ENCODE assay signal across 18 mouse cellular contexts in the genomic region with DNA sequence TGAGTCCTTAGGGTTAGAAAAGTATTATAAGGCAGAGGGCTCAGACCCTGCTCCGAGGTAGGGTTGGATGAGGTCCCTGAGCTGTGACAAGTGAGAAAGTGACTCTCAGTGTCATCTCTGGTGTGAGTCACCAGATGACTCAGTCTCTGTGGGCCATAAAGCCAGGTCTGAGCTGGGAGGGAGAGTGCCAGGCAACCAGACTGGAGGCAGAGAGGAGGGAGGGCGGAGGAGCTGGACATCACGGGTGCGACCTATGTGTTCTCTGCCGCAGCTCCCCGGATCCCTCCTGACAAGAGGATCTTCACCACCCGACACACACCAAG. TPM values are rescaled to one million over a fixed set of nuclear protein-coding genes. Genes with fewer than 3 reads are reported as not detected.
DNase-seq lines count a peak whose midpoint lies in the region; ATAC-seq and TF ChIP-seq lines count a peak whose summit lies in the region.
"Had no signal": no experiment of that assay in that cellular context is flagged by ENCODE, and none has a peak within 500 bp of the region (broad histone marks: within the 10 kb centered on the region; RNA-seq: fewer than 3 reads in every experiment).

No protein-coding gene starts in this region.

- no peak for ATAC-seq in liver, postnatal 0 days
- ATAC-seq in liver, embryonic 12.5 days = no peak
- ATAC-seq: intestine, embryonic 16.5 days had no signal

- H3K27me3 ChIP-seq in liver, postnatal 0 days (ENCODE audit: insufficient read depth, low read length) = no peaks in the 10 kb centered on the region
- H3K27me3 ChIP-seq in liver, embryonic 12.5 days (replicated peaks) = no peaks in the 10 kb centered on the region
- H3K27me3 ChIP-seq: embryonic facial prominence, embryonic 12.5 days; heart, embryonic 13.5 days; stomach, embryonic 15.5 days had no signal

- no peak overlapping the region for H3K4me2 ChIP-seq in liver, postnatal 0 days (ENCODE audit: low read depth, low read length)
- H3K4me2 ChIP-seq in liver, embryonic 12.5 days = no peak overlapping the region
- H3K4me2 ChIP-seq: embryonic facial prominence, embryonic 12.5 days; heart, embryonic 13.5 days; stomach, embryonic 15.5 days had no signal

- H3K27ac ChIP-seq in liver, postnatal 0 days (ENCODE audit: low read depth) = no peak overlapping the region
- no peak overlapping the region for H3K27ac ChIP-seq in liver, embryonic 12.5 days
- H3K27ac ChIP-seq: embryonic facial prominence, embryonic 12.5 days; heart, embryonic 13.5 days; stomach, embryonic 15.5 days had no signal

- TF ChIP-seq CTCF in liver, postnatal 0 days (IDR thresholded peaks at IDR 0.05; ENCODE audit: low read depth) = no peak

- no peaks in the 10 kb centered on the region for H3K9me3 ChIP-seq in liver, postnatal 0 days (ENCODE audit: low read length)
- no peaks in the 10 kb centered on the region for H3K9me3 ChIP-seq in liver, embryonic 12.5 days (replicated peaks)
- H3K9me3 ChIP-seq: embryonic facial prominence, embryonic 12.5 days; heart, embryonic 13.5 days; stomach, embryonic 15.5 days had no signal

- no peak overlapping the region for H3K9ac ChIP-seq in liver, postnatal 0 days (replicated peaks)
- no peak overlapping the region for H3K9ac ChIP-seq in liver, embryonic 12.5 days
- H3K9ac ChIP-seq: embryonic facial prominence, embryonic 12.5 days; stomach, embryonic 15.5 days had no signal

- DNase-seq in cerebellum, postnatal 25 days = peak; percentile 57 to 74
- no peak for DNase-seq in cerebellum, adult 9-11 months
- DNase-seq in liver, postnatal 0 days = peak; percentile 12
- peak; percentile 10 for DNase-seq in CD4-positive helper T cell, adult 2 months (ENCODE audit: low read depth, low spot score)
- peak; percentile 80 to 83 for DNase-seq in adrenal gland, postnatal 36 days
- DNase-seq in thymus, postnatal 14 days = no peak
- DNase-seq: kidney, postnatal 36 days; right cerebral cortex, postnatal 4 days had no signal

- 89% methylated on average over 7 of the region's 7 CpGs for WGBS in liver, postnatal 0 days (ENCODE audit: insufficient replicate concordance)
- 94% methylated on average over 7 of the region's 7 CpGs for WGBS in liver, embryonic 12.5 days (ENCODE audit: insufficient replicate concordance)

- H3K36me3 ChIP-seq in liver, postnatal 0 days (replicated peaks; ENCODE audit: insufficient read depth, low read length) = peaks cover 72% of the 10 kb centered on the region
- H3K36me3 ChIP-seq in liver, embryonic 12.5 days = peaks cover 69% of the 10 kb centered on the region

- no peak for TF ChIP-seq EP300 in liver, postnatal 0 days (IDR thresholded peaks at IDR 0.05; ENCODE audit: low read depth)

- peaks cover 29% of the 10 kb centered on the region for H3K4me1 ChIP-seq in liver, postnatal 0 days (ENCODE audit: insufficient read depth)
- H3K4me1 ChIP-seq in liver, embryonic 12.5 days = peaks cover 38% of the 10 kb centered on the region

- no peak overlapping the region for H3K4me3 ChIP-seq in liver, postnatal 0 days (ENCODE audit: low read depth, low read length)
- no peak overlapping the region for H3K4me3 ChIP-seq in liver, embryonic 12.5 days
- H3K4me3 ChIP-seq: embryonic facial prominence, embryonic 12.5 days; heart, embryonic 13.5 days; stomach, embryonic 15.5 days had no signal

RNA-seq across cellular contexts. Expression of a gene that starts 7.3 kb away (rescaled TPM):
- polyA plus RNA-seq in liver, postnatal 0 days (2015; fragmentation: Nextera tagmentation; extraction: Ambion mirVana) = 3.0 and 8.2 TPM in 2 replicates
- polyA plus RNA-seq in liver, embryonic 12.5 days (2016; fragmentation: Nextera tagmentation; extraction: Ambion mirVana) = 2.5 and 4.0 TPM in 2 replicates
- 100 to 1,000 TPM; 112 to 153 TPM for total RNA-seq in adrenal gland, postnatal 36 days (2021)

RNA-seq across cellular contexts. Expression of a gene that starts 14.1 kb away (rescaled TPM):
- 13.6 and 14.2 TPM in 2 replicates for polyA plus RNA-seq in liver, postnatal 0 days (2015; fragmentation: Nextera tagmentation; extraction: Ambion mirVana)
- polyA plus RNA-seq in liver, embryonic 12.5 days (2016; fragmentation: Nextera tagmentation; extraction: Ambion mirVana) = 26.3 and 27.5 TPM in 2 replicates
- total RNA-seq in adrenal gland, postnatal 36 days (2021) = 100 to 1,000 TPM; 116 to 130 TPM

RNA-seq across cellular contexts. Expression of a gene that starts 17.8 kb away (rescaled TPM):
- polyA plus RNA-seq in liver, postnatal 0 days (2015; fragmentation: Nextera tagmentation; extraction: Ambion mirVana) = 0.07 and 0.15 TPM in 2 replicates
- 0.44 and 0.46 TPM in 2 replicates for polyA plus RNA-seq in liver, embryonic 12.5 days (2016; fragmentation: Nextera tagmentation; extraction: Ambion mirVana)
- under 1 TPM; 0.17 to 0.26 TPM for total RNA-seq in adrenal gland, postnatal 36 days (2021)
- total RNA-seq: megakaryocyte-erythroid progenitor cell, adult 5-6 weeks had no signal

RNA-seq across cellular contexts. Expression of a gene that starts 20.0 kb away (rescaled TPM):
- 0.06 and 0.07 TPM in 2 replicates for polyA plus RNA-seq in liver, postnatal 0 days (2015; fragmentation: Nextera tagmentation; extraction: Ambion mirVana)
- 0.14 TPM in 1 of 2 replicates, not detected in the other for polyA plus RNA-seq in liver, embryonic 12.5 days (2016; fragmentation: Nextera tagmentation; extraction: Ambion mirVana)
- total RNA-seq in adrenal gland, postnatal 36 days (2021) = under 1 TPM; 0.50 to 0.76 TPM
- total RNA-seq: megakaryocyte-erythroid progenitor cell, adult 5-6 weeks had no signal
- polyA plus RNA-seq: forebrain, embryonic 11.5 days; hindbrain, embryonic 11.5 days; liver, embryonic 16.5 days had no signal

RNA-seq across cellular contexts. Expression of a gene that starts 23.3 kb away (rescaled TPM):
- 0.14 and 0.18 TPM in 2 replicates for polyA plus RNA-seq in liver, postnatal 0 days (2015; fragmentation: Nextera tagmentation; extraction: Ambion mirVana)
- polyA plus RNA-seq in liver, embryonic 12.5 days (2016; fragmentation: Nextera tagmentation; extraction: Ambion mirVana) = not detected in 2 replicates
- 1 to 10 TPM in 1 of 2 experiments, under 1 TPM in 1; 0.63 to 1.1 TPM for total RNA-seq in adrenal gland, postnatal 36 days (2021)
- total RNA-seq: megakaryocyte-erythroid progenitor cell, adult 5-6 weeks; MEL had no signal
- polyA plus RNA-seq: forebrain, embryonic 11.5 days had no signal

Comparison
In these comparisons a context has a peak if more than half of its experiments do, and no peak if none do; other contexts are left out.
1. DNase-seq: peak in cerebellum, postnatal 25 days (2 of 2), liver, postnatal 0 days (single experiment), CD4-positive helper T cell, adult 2 months (single experiment) and adrenal gland, postnatal 36 days (2 of 2); none in cerebellum, adult 9-11 months (single experiment) and thymus, postnatal 14 days (single experiment).